Mouse (Mus musculus): ENCODE results near the gene Rbbp4.

DNA sequence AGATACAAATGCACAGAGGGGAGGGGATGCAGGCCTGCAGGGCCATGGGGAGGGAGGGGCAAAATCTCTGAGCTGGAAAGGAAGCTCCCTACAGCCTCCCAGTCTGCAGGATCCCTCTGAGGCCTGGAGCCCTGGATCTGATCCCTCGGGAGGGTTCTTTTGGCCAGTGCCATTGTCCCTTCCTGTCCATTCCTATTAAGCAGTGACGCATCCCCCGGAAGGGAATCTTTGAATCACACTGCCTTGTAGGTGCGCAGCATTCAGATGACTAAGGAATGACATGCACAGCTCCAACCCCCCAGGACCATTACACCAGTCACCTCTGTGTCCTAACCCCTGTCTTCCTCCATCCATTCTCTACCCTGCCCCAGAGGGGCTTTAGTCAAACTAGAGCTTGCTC is 76.1 kb downstream of the Rbbp4 start:
- TF ChIP-seq CTCF (IDR thresholded peaks at IDR 0.05; ENCODE audit: insufficient read depth, low read length) (no peak), POLR2A (IDR thresholded peaks at IDR 0.05; ENCODE audit: borderline replicate concordance, extremely low read depth, low read depth, low read length) (no peak)

All from lung, adult 2 months (tissue).